Mouse (Mus musculus) forebrain, embryonic 12.5 days (tissue): ENCODE results near the gene Kcnj8. TPM values are rescaled to one million over a fixed set of nuclear protein-coding genes. Genes with fewer than 3 reads are reported as not detected.
"Not testable (repeated sequence)": the region's sequence is repeated elsewhere in the genome, so short reads cannot be mapped to it uniquely, and the experiment has no call there.

Source experiments
- ATAC-seq: fragments of 200-750 bp; cut with Nextera tagmentation; 2 replicates; pipeline ENCODE4 v1.8.0; 2017; ENCODE audit warnings: moderate TSS enrichment; ENCODE audit not compliant: low FRiP score
- H3K27ac ChIP-seq: fragments of 300-500 bp; sonication (generic); 2 replicates; pipeline ENCODE4 v1.5.1; 2016; ENCODE audit warnings: mild to moderate bottlenecking
- H3K27me3 ChIP-seq: fragments of 300-500 bp; sonication (generic); 2 replicates; pipeline ENCODE4 v1.6.1; 2016; ENCODE audit warnings: mild to moderate bottlenecking
- H3K36me3 ChIP-seq: fragments of 300-500 bp; sonication (generic); replicated peaks from 2 replicates; pipeline ENCODE4 v1.6.1; 2016; ENCODE audit warnings: mild to moderate bottlenecking
- H3K4me1 ChIP-seq: fragments of 300-500 bp; sonication (generic); 2 replicates; pipeline ENCODE4 v1.6.1; 2016
- H3K4me2 ChIP-seq: fragments of 300-500 bp; sonication (generic); 2 replicates; pipeline ENCODE4 v1.6.1; 2016; ENCODE audit warnings: mild to moderate bottlenecking, moderate library complexity
- H3K4me3 ChIP-seq: fragments of 300-500 bp; sonication (generic); replicated peaks from 2 replicates; pipeline ENCODE4 v1.5.1; 2016; ENCODE audit warnings: mild to moderate bottlenecking
- H3K9ac ChIP-seq: fragments of 300-500 bp; sonication (generic); 2 replicates; pipeline ENCODE4 v1.6.1; 2016; ENCODE audit warnings: mild to moderate bottlenecking
- H3K9me3 ChIP-seq: fragments of 300-500 bp; sonication (generic); 2 replicates; pipeline ENCODE4 v1.6.1; 2016
- WGBS: fragments of 180-500 bp; shearing (Covaris S2); methylation state at CpG from one replicate; pipeline ENCODE4 v1.1.7; 2016; 5-methylcytosine and 5-hydroxymethylcytosine counted together
- polyA plus RNA-seq: library from polyadenylated mRNA; unstranded; fragments of >200 nt; fragmentation: Nextera tagmentation; extraction: Ambion mirVana; gene quantifications from 2 replicates; pipeline ENCODE4 v1.2.1, GENCODE M21; 2016

Kcnj8 gene
- polyA plus RNA-seq, 1 experiment from 2014 or later: 5.5 TPM

DNA sequence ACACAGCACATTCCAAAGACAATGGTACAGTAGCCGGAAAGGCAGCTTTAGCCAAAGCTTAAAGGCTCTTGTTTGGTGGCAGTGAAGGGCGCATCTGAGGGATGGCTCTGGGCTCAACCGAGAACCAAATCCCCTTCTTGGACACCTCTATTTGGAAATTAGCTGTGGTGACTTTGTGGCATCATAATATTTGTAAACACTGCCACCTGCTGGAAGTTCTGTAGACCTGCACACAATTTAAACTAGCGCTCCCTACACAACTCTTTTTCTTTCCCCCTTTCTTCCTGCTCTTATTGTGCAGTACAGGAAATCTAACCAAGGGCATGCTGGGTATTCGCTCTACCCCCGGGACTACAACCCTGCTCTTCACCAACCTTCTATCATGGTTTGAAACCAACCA lies 52.3 kb downstream of the Kcnj8 start:
- H3K4me1 ChIP-seq: no peaks in the 10 kb centered on the region
- no peaks in the 10 kb centered on the region for H3K36me3 ChIP-seq
- peak; percentile 66; the same call in 1 of the 2 replicates for ATAC-seq
- no peak overlapping the region for H3K4me2 ChIP-seq
- WGBS: 15% methylated on average over 6 of the region's 6 CpGs
- H3K27me3 ChIP-seq: no peaks in the 10 kb centered on the region
- no peaks in the 10 kb centered on the region for H3K9me3 ChIP-seq
- no peak overlapping the region for H3K9ac ChIP-seq
- H3K4me3 ChIP-seq: no peak overlapping the region
- H3K27ac ChIP-seq: no peak overlapping the region

DNA sequence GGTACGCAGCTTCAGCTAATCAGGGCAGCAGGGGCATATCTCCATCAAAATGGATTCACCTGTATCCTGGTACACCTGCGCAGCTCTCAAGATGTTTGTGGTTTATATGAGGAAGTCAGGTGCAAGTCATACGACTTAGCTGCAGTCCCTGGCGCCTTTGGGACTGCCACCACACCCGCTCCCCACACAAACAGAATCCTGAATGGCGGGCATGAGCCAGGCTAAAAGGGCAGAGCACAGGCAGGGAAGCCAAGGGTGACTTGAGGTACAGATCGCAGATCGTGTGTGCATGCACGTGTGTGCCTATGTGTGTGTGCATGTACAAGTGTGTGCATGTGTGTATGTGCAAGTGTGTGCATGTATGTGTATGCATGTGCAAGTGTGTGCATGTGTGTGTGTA lies 56.0 kb downstream of the Kcnj8 start:
- not testable (repeated sequence) for H3K4me2 ChIP-seq
- 74% methylated on average over 9 of the region's 9 CpGs for WGBS
- peaks cover 11% of the 10 kb centered on the region; the same call in 1 of the 2 replicates for H3K27me3 ChIP-seq

DNA sequence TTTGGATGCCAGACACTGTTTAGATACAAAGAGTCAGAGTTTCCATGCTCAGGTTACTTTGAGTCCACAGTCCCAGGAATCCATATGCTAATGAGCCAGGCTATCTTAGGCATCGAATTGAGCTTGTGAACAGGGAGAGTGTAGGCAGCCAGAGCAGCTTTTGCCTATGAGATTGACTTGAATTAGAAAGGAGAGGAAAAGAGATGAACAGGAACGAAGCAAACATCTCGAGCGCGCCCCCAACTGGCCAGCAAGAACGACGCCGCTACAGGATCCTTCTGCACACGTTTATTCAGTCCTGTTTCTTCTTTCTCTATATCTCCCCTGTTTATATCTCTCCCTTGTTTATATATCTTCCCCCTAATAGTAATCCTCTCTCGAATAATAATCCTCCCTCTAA lies 56.5 kb downstream of the Kcnj8 start:
- Histone ChIP-seq H3K36me3 (no peaks in the 10 kb centered on the region), H3K4me2 (no peak overlapping the region), H3K4me1 (peaks cover 3% of the 10 kb centered on the region; the same call in 1 of the 2 replicates), H3K4me3 (no peak overlapping the region), H3K9ac (no peak overlapping the region), H3K27me3 (peaks cover 11% of the 10 kb centered on the region; the same call in 1 of the 2 replicates), H3K27ac (no peak overlapping the region), H3K9me3 (no peaks in the 10 kb centered on the region)
- no peak for ATAC-seq
- 2% methylated on average over 10 of the region's 10 CpGs for WGBS

More for the DNA sequence above, 56.0 kb downstream of the Kcnj8 start:
- H3K9ac ChIP-seq, H3K36me3 ChIP-seq, H3K27ac ChIP-seq, ATAC-seq, H3K4me3 ChIP-seq, H3K4me1 ChIP-seq, H3K9me3 ChIP-seq: not testable (repeated sequence)

Other genes starting within 250 kb of the Kcnj8 start
- 0.22 TPM in 2 replicates for gene Slco1a5, start 248.6 kb downstream of the Kcnj8 start, polyA plus RNA-seq
- gene Pyroxd1, start 226.0 kb downstream of the Kcnj8 start, polyA plus RNA-seq: 24.1 and 25.5 TPM in 2 replicates
- 42.1 and 45.2 TPM in 2 replicates for gene Recql, start 184.5 kb downstream of the Kcnj8 start, polyA plus RNA-seq
- 93.1 and 95.5 TPM in 2 replicates for gene Golt1b, start 184.4 kb downstream of the Kcnj8 start, polyA plus RNA-seq
- 0.46 and 1.0 TPM in 2 replicates for gene Spx, start 158.2 kb downstream of the Kcnj8 start, polyA plus RNA-seq
- not detected in 2 replicates for gene Gys2, start 98.5 kb downstream of the Kcnj8 start, polyA plus RNA-seq
- 422 and 446 TPM in 2 replicates for gene Ldhb, start 63.7 kb downstream of the Kcnj8 start, polyA plus RNA-seq
- gene Abcc9, start 130.7 kb upstream of the Kcnj8 start, polyA plus RNA-seq: 1.9 and 2.1 TPM in 2 replicates
- gene Cmas, start 185.1 kb upstream of the Kcnj8 start, polyA plus RNA-seq: 117 and 119 TPM in 2 replicates
- gene Sult6b2, start 232.9 kb upstream of the Kcnj8 start, polyA plus RNA-seq: 0.09 and 0.17 TPM in 2 replicates